Mouse (Mus musculus): ENCODE data around the gene Tiparp. TPM values are rescaled to one million over a fixed set of nuclear protein-coding genes. Genes with fewer than 3 reads are reported as not detected.

The Tiparp gene
- polyA plus RNA-seq, 2 experiments: 8.9 to 31.4 TPM

DNA sequence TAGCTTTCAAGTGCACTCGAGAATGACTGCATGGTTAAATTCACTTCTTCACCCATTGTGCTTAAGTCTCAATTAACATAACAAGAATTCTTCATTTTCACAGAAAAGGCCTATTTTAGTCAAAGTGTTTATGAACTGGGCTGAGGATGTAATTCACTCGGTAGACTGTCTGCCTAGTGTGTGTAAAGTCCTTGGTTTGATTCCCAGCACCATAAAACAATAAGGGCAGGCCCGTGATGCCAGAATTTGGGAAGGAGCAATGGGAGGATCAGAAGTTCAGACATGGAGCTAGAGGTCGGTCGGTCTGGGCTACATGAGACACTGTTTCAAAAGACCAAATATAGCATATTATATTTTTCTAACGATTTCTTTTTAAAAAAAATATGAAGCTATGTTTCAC, 70.9 kb downstream of the Tiparp start:
- DNase-seq (ENCODE audit: low spot score) (no peak), ATAC-seq (ENCODE audit: low FRiP score, low read depth) (no peak)
- no peak overlapping the region for H3K9ac ChIP-seq (ENCODE audit: low read depth, low read length, severe bottlenecking)
- no peaks in the 10 kb centered on the region for H3K36me3 ChIP-seq (ENCODE audit: control insufficient read depth, insufficient read depth, low read length)
- TF ChIP-seq POLR2A (IDR thresholded peaks at IDR 0.05; ENCODE audit: borderline replicate concordance, extremely low read depth, insufficient read depth, insufficient read length): no peak
- no peak overlapping the region for H3K27ac ChIP-seq (replicated peaks; ENCODE audit: low read depth, low read length)
- peaks cover 5% of the 10 kb centered on the region; the same call in 1 of the 2 replicates for H3K4me1 ChIP-seq (ENCODE audit: control insufficient read depth, insufficient read depth, low read length)
- no peak overlapping the region for H3K4me3 ChIP-seq (replicated peaks; ENCODE audit: low read length)
- no peak overlapping the region for H3K4me2 ChIP-seq (replicated peaks; ENCODE audit: low read depth, low read length, severe bottlenecking)
- 80% methylated on average over 6 of the region's 6 CpGs for WGBS
- H3K27me3 ChIP-seq (ENCODE audit: control insufficient read depth, insufficient read depth, low read length): no peaks in the 10 kb centered on the region
- no peaks in the 10 kb centered on the region for H3K9me3 ChIP-seq (ENCODE audit: control insufficient read depth, low read length)

DNA sequence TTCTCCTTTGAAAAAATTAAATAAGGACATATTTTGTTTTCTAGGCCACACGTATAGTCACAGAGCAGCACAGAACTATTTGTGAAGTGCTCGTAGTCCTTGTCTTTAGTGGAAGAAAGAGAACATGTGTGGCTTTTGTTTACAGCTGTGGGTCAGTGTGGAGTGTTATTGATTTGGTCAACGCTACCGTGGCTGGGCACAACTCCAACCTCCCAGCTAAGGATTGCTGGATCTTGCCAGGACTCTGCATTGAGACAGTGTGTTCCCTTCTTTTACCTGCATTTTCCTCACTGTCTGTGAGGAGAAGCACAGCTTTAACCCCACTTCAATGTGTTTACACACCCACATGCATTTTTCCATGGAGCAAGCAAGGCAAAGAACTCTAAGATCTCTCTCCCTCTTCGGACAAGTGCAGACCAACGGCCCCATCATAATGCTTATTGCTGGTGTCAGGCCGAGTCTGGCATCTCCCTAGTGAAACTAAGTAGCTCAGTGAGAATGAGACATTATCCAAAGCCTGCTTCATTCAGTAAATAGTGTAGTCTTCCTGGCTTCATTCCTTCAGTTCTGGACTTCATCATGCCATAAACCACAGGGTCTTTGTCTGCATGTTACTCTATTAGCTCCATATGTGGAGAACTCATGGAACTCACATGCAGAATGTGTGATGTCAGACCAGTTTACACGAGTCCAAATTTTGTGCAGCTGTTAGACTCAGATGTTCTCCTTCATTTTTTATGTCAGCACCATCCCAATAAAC, 73.3 kb downstream of the Tiparp start:
- Histone ChIP-seq H3K27me3 (ENCODE audit: control insufficient read depth, insufficient read depth, low read length) (no peaks in the 10 kb centered on the region), H3K9me3 (ENCODE audit: control insufficient read depth, low read length) (no peaks in the 10 kb centered on the region), H3K36me3 (ENCODE audit: control insufficient read depth, insufficient read depth, low read length) (no peaks in the 10 kb centered on the region), H3K27ac (replicated peaks; ENCODE audit: low read depth, low read length) (no peak overlapping the region), H3K4me1 (ENCODE audit: control insufficient read depth, insufficient read depth, low read length) (no peaks in the 10 kb centered on the region), H3K4me2 (replicated peaks; ENCODE audit: low read depth, low read length, severe bottlenecking) (no peak overlapping the region), H3K4me3 (replicated peaks; ENCODE audit: low read length) (no peak overlapping the region), H3K9ac (ENCODE audit: low read depth, low read length, severe bottlenecking) (no peak overlapping the region)
- no peak for TF ChIP-seq POLR2A (IDR thresholded peaks at IDR 0.05; ENCODE audit: borderline replicate concordance, extremely low read depth, insufficient read depth, insufficient read length)
- 60% methylated on average over 8 of the region's 8 CpGs for WGBS
- peak; percentile 47 for ATAC-seq (ENCODE audit: low FRiP score, low read depth)
- peak; percentile 58 for DNase-seq (ENCODE audit: low spot score)

DNA sequence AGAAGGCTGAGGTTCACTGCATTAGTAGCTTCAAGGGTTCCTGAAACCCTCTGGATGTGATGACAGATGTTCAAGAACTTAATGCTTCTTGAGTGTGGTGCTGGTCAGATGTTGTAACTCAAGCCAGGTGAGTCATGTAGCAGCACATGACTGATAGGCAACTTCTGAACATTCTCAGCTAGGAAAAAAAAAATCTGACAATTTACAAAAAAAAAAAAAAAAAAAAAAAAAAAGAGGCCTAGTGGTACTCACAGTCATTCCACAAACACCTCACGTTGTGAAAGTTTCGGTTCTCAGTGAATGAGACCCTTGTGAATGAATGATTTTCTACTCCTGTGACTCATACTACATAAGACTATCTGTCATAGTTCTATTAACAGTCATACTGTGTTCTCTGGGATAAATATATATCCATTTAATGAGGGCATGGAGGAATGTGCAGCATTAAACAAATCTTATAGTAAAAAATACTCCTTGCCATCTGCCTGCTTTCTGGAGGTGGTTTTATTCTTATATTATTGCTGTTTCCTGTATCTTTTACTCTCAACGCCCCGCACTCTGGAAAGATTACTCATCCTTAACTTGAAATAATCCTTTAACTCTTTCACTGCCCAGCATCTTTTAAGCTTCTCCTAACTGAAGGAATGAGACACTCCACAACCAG, 75.3 kb downstream of the Tiparp start:
- no peak overlapping the region for H3K4me2 ChIP-seq (replicated peaks; ENCODE audit: low read depth, low read length, severe bottlenecking)
- no peak for ATAC-seq (ENCODE audit: low FRiP score, low read depth)
- H3K4me3 ChIP-seq (replicated peaks; ENCODE audit: low read length): no peak overlapping the region
- 62% methylated on average over 4 of the region's 4 CpGs for WGBS
- no peak overlapping the region for H3K27ac ChIP-seq (replicated peaks; ENCODE audit: low read depth, low read length)
- H3K9me3 ChIP-seq (ENCODE audit: control insufficient read depth, low read length): no peaks in the 10 kb centered on the region
- no peaks in the 10 kb centered on the region for H3K36me3 ChIP-seq (ENCODE audit: control insufficient read depth, insufficient read depth, low read length)
- H3K4me1 ChIP-seq (ENCODE audit: control insufficient read depth, insufficient read depth, low read length): no peaks in the 10 kb centered on the region
- no peak overlapping the region for H3K9ac ChIP-seq (ENCODE audit: low read depth, low read length, severe bottlenecking)
- TF ChIP-seq POLR2A (IDR thresholded peaks at IDR 0.05; ENCODE audit: borderline replicate concordance, extremely low read depth, insufficient read depth, insufficient read length): no peak
- DNase-seq (ENCODE audit: low spot score): no peak
- H3K27me3 ChIP-seq (ENCODE audit: control insufficient read depth, insufficient read depth, low read length): no peaks in the 10 kb centered on the region

Other genes starting within 250 kb of the Tiparp start
- 214 and 225 TPM in 2 replicates for gene Ssr3, start 135.8 kb upstream of the Tiparp start, polyA plus RNA-seq (2012; rRNA removed)
- gene Ssr3, start 135.8 kb upstream of the Tiparp start, polyA plus RNA-seq (2014; fragmentation: Nextera tagmentation; extraction: Ambion mirVana): 302 and 320 TPM in 2 replicates
- 4.7 and 5.2 TPM in 2 replicates for gene Lekr1, start 137.8 kb downstream of the Tiparp start, polyA plus RNA-seq (2012; rRNA removed)
- 6.9 and 7.8 TPM in 2 replicates for gene Lekr1, start 137.8 kb downstream of the Tiparp start, polyA plus RNA-seq (2014; fragmentation: Nextera tagmentation; extraction: Ambion mirVana)